Mouse (Mus musculus): ENCODE results near the gene Ift20. TPM values are rescaled to one million over a fixed set of nuclear protein-coding genes. Genes with fewer than 3 reads are reported as not detected.
"Not testable (repeated sequence)": the region's sequence is repeated elsewhere in the genome, so short reads cannot be mapped to it uniquely, and the experiment has no call there.

The Ift20 gene
- polyA plus RNA-seq, 1 experiment = 137 TPM

GRCm38 (mm10) chr11:78566775-78567174 is 30.6 kb downstream of the Ift20 start:
- H3K4me1 ChIP-seq (ENCODE audit: control insufficient read depth, insufficient read depth, insufficient read length, low read length) = no peaks in the 10 kb centered on the region
- no peaks in the 10 kb centered on the region for H3K27me3 ChIP-seq (ENCODE audit: control insufficient read depth, insufficient read depth, low read length)
- 57% methylated on average over 6 of the region's 6 CpGs for WGBS
- no peak overlapping the region for H3K27ac ChIP-seq (ENCODE audit: insufficient read depth, low read depth, low read length)
- peaks cover 10% of the 10 kb centered on the region; the same call in 1 of the 2 replicates for H3K36me3 ChIP-seq (ENCODE audit: control insufficient read depth, insufficient read depth, low read length)
- TF ChIP-seq POLR2A (IDR thresholded peaks at IDR 0.05; ENCODE audit: low read depth, low read length) (no peak), CTCF (IDR thresholded peaks at IDR 0.05; ENCODE audit: extremely low read depth, insufficient read length, insufficient replicate concordance, low read depth, low read length) (no peak)
- H3K4me3 ChIP-seq (ENCODE audit: low read depth, low read length) = no peak overlapping the region

- H3K36me3 ChIP-seq (ENCODE audit: control insufficient read depth, insufficient read depth, low read length) = peaks cover 13% of the 10 kb centered on the region; the same call in 1 of the 2 replicates
- H3K4me3 ChIP-seq (ENCODE audit: low read depth, low read length) = no peak overlapping the region
- WGBS = 87% methylated on average over 6 of the region's 6 CpGs
- no peaks in the 10 kb centered on the region for H3K4me1 ChIP-seq (ENCODE audit: control insufficient read depth, insufficient read depth, insufficient read length, low read length)
- TF ChIP-seq CTCF (IDR thresholded peaks at IDR 0.05; ENCODE audit: extremely low read depth, insufficient read length, insufficient replicate concordance, low read depth, low read length) (no peak), POLR2A (IDR thresholded peaks at IDR 0.05; ENCODE audit: low read depth, low read length) (no peak)
- H3K27ac ChIP-seq (ENCODE audit: insufficient read depth, low read depth, low read length) = no peak overlapping the region
- no peaks in the 10 kb centered on the region for H3K27me3 ChIP-seq (ENCODE audit: control insufficient read depth, insufficient read depth, low read length)
Measured at GRCm38 (mm10) chr11:78567614-78568013, 31.5 kb downstream of the Ift20 start.

- Histone ChIP-seq H3K36me3 (ENCODE audit: control insufficient read depth, insufficient read depth, low read length) (peaks cover 13% of the 10 kb centered on the region; the same call in 1 of the 2 replicates), H3K4me3 (ENCODE audit: low read depth, low read length) (no peak overlapping the region), H3K27ac (ENCODE audit: insufficient read depth, low read depth, low read length) (no peak overlapping the region), H3K27me3 (ENCODE audit: control insufficient read depth, insufficient read depth, low read length) (no peaks in the 10 kb centered on the region), H3K4me1 (ENCODE audit: control insufficient read depth, insufficient read depth, insufficient read length, low read length) (no peaks in the 10 kb centered on the region)
- WGBS = 93% methylated on average over 10 of the region's 10 CpGs
- TF ChIP-seq CTCF (IDR thresholded peaks at IDR 0.05; ENCODE audit: extremely low read depth, insufficient read length, insufficient replicate concordance, low read depth, low read length) (no peak), POLR2A (IDR thresholded peaks at IDR 0.05; ENCODE audit: low read depth, low read length) (no peak)
Measured at GRCm38 (mm10) chr11:78568827-78569226, 32.7 kb downstream of the Ift20 start.

GRCm38 (mm10) chr11:78569806-78570205 is 33.6 kb downstream of the Ift20 start:
- H3K27ac ChIP-seq (ENCODE audit: insufficient read depth, low read depth, low read length) = no peak overlapping the region
- H3K4me1 ChIP-seq (ENCODE audit: control insufficient read depth, insufficient read depth, insufficient read length, low read length) = no peaks in the 10 kb centered on the region
- no peaks in the 10 kb centered on the region for H3K27me3 ChIP-seq (ENCODE audit: control insufficient read depth, insufficient read depth, low read length)
- no peak for TF ChIP-seq POLR2A (IDR thresholded peaks at IDR 0.05; ENCODE audit: low read depth, low read length)
- TF ChIP-seq CTCF (IDR thresholded peaks at IDR 0.05; ENCODE audit: extremely low read depth, insufficient read length, insufficient replicate concordance, low read depth, low read length) = no peak
- no peak overlapping the region for H3K4me3 ChIP-seq (ENCODE audit: low read depth, low read length)
- 80% methylated on average over 3 of the region's 3 CpGs for WGBS
- peaks cover 13% of the 10 kb centered on the region; the same call in 1 of the 2 replicates for H3K36me3 ChIP-seq (ENCODE audit: control insufficient read depth, insufficient read depth, low read length)

GRCm38 (mm10) chr11:78571441-78571840 is 35.3 kb downstream of the Ift20 start:
- no peak for TF ChIP-seq CTCF (IDR thresholded peaks at IDR 0.05; ENCODE audit: extremely low read depth, insufficient read length, insufficient replicate concordance, low read depth, low read length)
- no peak for TF ChIP-seq POLR2A (IDR thresholded peaks at IDR 0.05; ENCODE audit: low read depth, low read length)
- no peak overlapping the region for H3K27ac ChIP-seq (ENCODE audit: insufficient read depth, low read depth, low read length)
- no peak overlapping the region for H3K4me3 ChIP-seq (ENCODE audit: low read depth, low read length)
- no peaks in the 10 kb centered on the region for H3K4me1 ChIP-seq (ENCODE audit: control insufficient read depth, insufficient read depth, insufficient read length, low read length)
- peaks cover 9% of the 10 kb centered on the region; the same call in 1 of the 2 replicates for H3K36me3 ChIP-seq (ENCODE audit: control insufficient read depth, insufficient read depth, low read length)
- 98% methylated on average over 8 of the region's 8 CpGs for WGBS
- no peaks in the 10 kb centered on the region for H3K27me3 ChIP-seq (ENCODE audit: control insufficient read depth, insufficient read depth, low read length)

GRCm38 (mm10) chr11:78571854-78572253 is 35.7 kb downstream of the Ift20 start:
- Histone ChIP-seq H3K27ac (ENCODE audit: insufficient read depth, low read depth, low read length) (no peak overlapping the region), H3K27me3 (ENCODE audit: control insufficient read depth, insufficient read depth, low read length) (no peaks in the 10 kb centered on the region), H3K36me3 (ENCODE audit: control insufficient read depth, insufficient read depth, low read length) (peaks cover 9% of the 10 kb centered on the region; the same call in 1 of the 2 replicates), H3K4me1 (ENCODE audit: control insufficient read depth, insufficient read depth, insufficient read length, low read length) (no peaks in the 10 kb centered on the region), H3K4me3 (ENCODE audit: low read depth, low read length) (no peak overlapping the region)
- TF ChIP-seq CTCF (IDR thresholded peaks at IDR 0.05; ENCODE audit: extremely low read depth, insufficient read length, insufficient replicate concordance, low read depth, low read length) (no peak), POLR2A (IDR thresholded peaks at IDR 0.05; ENCODE audit: low read depth, low read length) (no peak)
- WGBS = 86% methylated on average over 6 of the region's 6 CpGs

- not testable (repeated sequence) for H3K27ac ChIP-seq (ENCODE audit: insufficient read depth, low read depth, low read length); H3K4me3 ChIP-seq (ENCODE audit: low read depth, low read length); H3K36me3 ChIP-seq (ENCODE audit: control insufficient read depth, insufficient read depth, low read length); H3K27me3 ChIP-seq (ENCODE audit: control insufficient read depth, insufficient read depth, low read length); H3K4me1 ChIP-seq (ENCODE audit: control insufficient read depth, insufficient read depth, insufficient read length, low read length)
- WGBS = 88% methylated on average over 4 of the region's 4 CpGs
Measured at GRCm38 (mm10) chr11:78574031-78574430, 37.9 kb downstream of the Ift20 start.

- Histone ChIP-seq H3K27me3 (ENCODE audit: control insufficient read depth, insufficient read depth, low read length) (no peaks in the 10 kb centered on the region), H3K4me3 (ENCODE audit: low read depth, low read length) (no peak overlapping the region), H3K36me3 (ENCODE audit: control insufficient read depth, insufficient read depth, low read length) (peaks cover 11% of the 10 kb centered on the region), H3K27ac (ENCODE audit: insufficient read depth, low read depth, low read length) (no peak overlapping the region), H3K4me1 (ENCODE audit: control insufficient read depth, insufficient read depth, insufficient read length, low read length) (no peaks in the 10 kb centered on the region)
- no peak for TF ChIP-seq POLR2A (IDR thresholded peaks at IDR 0.05; ENCODE audit: low read depth, low read length)
- no peak for TF ChIP-seq CTCF (IDR thresholded peaks at IDR 0.05; ENCODE audit: extremely low read depth, insufficient read length, insufficient replicate concordance, low read depth, low read length)
- 91% methylated on average over 3 of the region's 3 CpGs for WGBS
Measured at GRCm38 (mm10) chr11:78574536-78574935, 38.4 kb downstream of the Ift20 start.
